Mouse (Mus musculus) megakaryocyte, embryonic 14.5 days (primary cell): ENCODE measurements around the gene 1300017J02Rik. TPM values are rescaled to one million over a fixed set of nuclear protein-coding genes. Genes with fewer than 3 reads are reported as not detected.

Experiments used
- H3K27me3 ChIP-seq: replicated peaks from 2 replicates; pipeline ENCODE3; 2012; ENCODE audit warnings: inconsistent platforms
- H3K36me3 ChIP-seq: replicated peaks from 2 replicates; pipeline ENCODE3; 2012; ENCODE audit warnings: low read length, inconsistent platforms, mixed read lengths
- H3K4me1 ChIP-seq: 2 replicates; pipeline ENCODE4 v1.6.1; 2012; ENCODE audit warnings: inconsistent platforms
- H3K4me3 ChIP-seq: replicated peaks from 2 replicates; pipeline ENCODE3; 2012; ENCODE audit warnings: moderate library complexity, mild to moderate bottlenecking, inconsistent platforms
- H3K9me3 ChIP-seq: 2 replicates; pipeline ENCODE4 v1.6.1; 2012; ENCODE audit warnings: inconsistent platforms
- FLI1 ChIP-seq: IDR thresholded peaks from 2 replicates; pipeline ENCODE4 v1.6.1; 2012; ENCODE audit warnings: low read length, inconsistent platforms, mixed read lengths
- GATA1 ChIP-seq: IDR thresholded peaks from 3 replicates; pipeline ENCODE4 v1.6.1; 2012; ENCODE audit warnings: mixed read lengths, low read length, inconsistent platforms, borderline replicate concordance
- polyA plus RNA-seq: library from polyadenylated mRNA; stranded (reverse); fragments of >175 nt; gene quantifications from 2 replicates; pipeline ENCODE4 v1.2.3, GENCODE M21; 2012; ENCODE audit warnings: low replicate concordance; ENCODE audit not compliant: insufficient read depth

Gene 1300017J02Rik
- polyA plus RNA-seq, 1 experiment: not detected

GRCm38 (mm10) chr9:103305332-103306041 lies 605 bp upstream of the 1300017J02Rik start:
- H3K4me1 ChIP-seq: peaks cover 18% of the 10 kb centered on the region
- peak overlapping the region; percentile 97 for H3K4me3 ChIP-seq
- no peak for TF ChIP-seq FLI1
- no peak for TF ChIP-seq GATA1
- peaks cover 2% of the 10 kb centered on the region for H3K27me3 ChIP-seq
- peaks cover 36% of the 10 kb centered on the region for H3K36me3 ChIP-seq
- no peaks in the 10 kb centered on the region for H3K9me3 ChIP-seq

DNA sequence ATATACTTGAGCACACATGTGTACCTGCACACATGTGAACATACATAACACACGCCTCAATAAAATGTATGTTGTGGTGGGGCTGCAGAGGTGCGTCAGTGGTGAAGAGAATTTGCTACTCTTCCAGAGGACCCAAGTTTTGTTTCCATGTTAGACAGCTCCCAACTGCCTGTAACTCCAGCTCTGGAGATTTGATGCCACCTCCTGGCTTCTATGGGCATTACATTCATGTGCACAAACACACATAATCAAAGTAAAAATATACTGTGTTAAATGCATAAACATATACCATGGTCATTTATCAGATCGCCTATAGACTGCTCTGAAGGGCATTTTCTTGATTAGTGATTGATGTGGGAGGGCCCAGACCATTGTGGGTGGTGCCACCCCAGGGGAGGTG lies 2.2 kb downstream of the 1300017J02Rik start:
- Histone ChIP-seq H3K4me1 (peaks cover 14% of the 10 kb centered on the region), H3K9me3 (no peaks in the 10 kb centered on the region), H3K27me3 (peaks cover 2% of the 10 kb centered on the region), H3K36me3 (peaks cover 8% of the 10 kb centered on the region), H3K4me3 (no peak overlapping the region)
- TF ChIP-seq GATA1 (no peak), FLI1 (no peak)

DNA sequence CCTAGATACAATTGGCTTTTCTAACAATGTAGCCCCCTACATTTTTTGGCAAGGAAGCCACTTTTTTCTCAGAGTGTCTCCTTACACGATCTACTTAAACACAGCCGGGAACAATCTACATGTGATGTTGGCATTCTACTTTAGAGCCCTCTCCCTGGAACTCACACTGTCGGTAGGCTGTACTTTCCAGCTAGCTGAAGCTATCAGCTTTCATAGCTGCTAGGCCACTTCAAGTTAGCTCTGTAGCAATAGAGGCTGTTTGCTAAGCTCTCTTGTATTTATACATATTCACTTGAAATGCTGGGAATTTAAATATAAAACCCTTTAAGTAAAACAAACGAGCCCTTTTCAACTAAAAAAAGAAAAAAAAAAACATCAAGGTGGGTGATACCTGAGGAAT lies 2.6 kb downstream of the 1300017J02Rik start:
- H3K36me3 ChIP-seq: peaks cover 3% of the 10 kb centered on the region
- no peaks in the 10 kb centered on the region for H3K9me3 ChIP-seq
- H3K27me3 ChIP-seq: peaks cover 2% of the 10 kb centered on the region
- peaks cover 10% of the 10 kb centered on the region for H3K4me1 ChIP-seq
- no peak overlapping the region for H3K4me3 ChIP-seq
- TF ChIP-seq GATA1 (no peak), FLI1 (no peak)

GRCm38 (mm10) chr9:103301086-103301485 lies 3.8 kb downstream of the 1300017J02Rik start:
- Histone ChIP-seq H3K9me3 (no peaks in the 10 kb centered on the region), H3K4me1 (no peaks in the 10 kb centered on the region; the same call in none of the 2 replicates), H3K36me3 (no peaks in the 10 kb centered on the region), H3K4me3 (no peak overlapping the region), H3K27me3 (peaks cover 2% of the 10 kb centered on the region)
- TF ChIP-seq FLI1: no peak
- no peak for TF ChIP-seq GATA1

- no peaks in the 10 kb centered on the region for H3K9me3 ChIP-seq
- H3K27me3 ChIP-seq: no peaks in the 10 kb centered on the region
- no peaks in the 10 kb centered on the region for H3K4me1 ChIP-seq
- no peaks in the 10 kb centered on the region for H3K36me3 ChIP-seq
- TF ChIP-seq GATA1: no peak
- TF ChIP-seq FLI1: no peak
- no peak overlapping the region for H3K4me3 ChIP-seq
These were observed 10.4 kb downstream of the 1300017J02Rik start for GRCm38 (mm10) chr9:103294507-103294906.

- TF ChIP-seq GATA1 (no peak), FLI1 (no peak)
- Histone ChIP-seq H3K9me3 (no peaks in the 10 kb centered on the region), H3K36me3 (no peaks in the 10 kb centered on the region), H3K4me1 (peaks cover 15% of the 10 kb centered on the region), H3K27me3 (peaks cover 1% of the 10 kb centered on the region), H3K4me3 (no peak overlapping the region)
These were observed 16.2 kb downstream of the 1300017J02Rik start for GRCm38 (mm10) chr9:103288489-103289180.

DNA sequence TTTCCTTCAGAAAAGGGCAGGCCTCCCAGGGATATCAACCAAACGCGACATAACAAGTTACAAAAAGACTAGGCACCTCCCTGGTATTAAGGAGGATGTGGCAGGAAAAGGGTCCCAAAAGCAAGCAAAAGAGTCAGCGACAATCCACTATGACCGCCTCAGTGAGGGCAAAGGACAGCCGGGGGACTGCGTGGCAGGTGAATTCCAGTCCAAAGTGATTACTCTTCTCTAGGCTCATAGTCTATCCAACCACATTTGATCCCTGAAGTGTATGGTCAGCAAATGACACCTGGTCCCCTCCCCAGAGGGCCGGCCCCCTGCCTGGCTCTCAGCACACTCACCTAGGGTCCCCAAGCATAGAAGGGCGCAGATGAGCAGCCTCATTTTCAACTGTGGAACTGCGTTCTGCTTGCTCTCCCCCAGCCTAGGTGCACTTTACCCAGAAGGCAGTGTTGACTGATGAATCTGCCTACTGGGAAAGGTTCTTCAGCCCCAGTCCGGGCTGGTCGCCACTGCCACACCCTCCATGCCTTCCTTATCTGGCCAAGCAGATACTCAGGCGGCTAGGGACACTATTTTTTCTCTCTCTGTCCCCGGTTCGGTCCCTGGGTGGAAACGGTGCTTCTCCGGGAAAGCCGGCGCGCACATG lies 16.9 kb downstream of the 1300017J02Rik start:
- Histone ChIP-seq H3K27me3 (peaks cover 1% of the 10 kb centered on the region), H3K36me3 (no peaks in the 10 kb centered on the region), H3K9me3 (no peaks in the 10 kb centered on the region), H3K4me3 (no peak overlapping the region), H3K4me1 (peaks cover 15% of the 10 kb centered on the region)
- TF ChIP-seq GATA1 (no peak), FLI1 (no peak)

DNA sequence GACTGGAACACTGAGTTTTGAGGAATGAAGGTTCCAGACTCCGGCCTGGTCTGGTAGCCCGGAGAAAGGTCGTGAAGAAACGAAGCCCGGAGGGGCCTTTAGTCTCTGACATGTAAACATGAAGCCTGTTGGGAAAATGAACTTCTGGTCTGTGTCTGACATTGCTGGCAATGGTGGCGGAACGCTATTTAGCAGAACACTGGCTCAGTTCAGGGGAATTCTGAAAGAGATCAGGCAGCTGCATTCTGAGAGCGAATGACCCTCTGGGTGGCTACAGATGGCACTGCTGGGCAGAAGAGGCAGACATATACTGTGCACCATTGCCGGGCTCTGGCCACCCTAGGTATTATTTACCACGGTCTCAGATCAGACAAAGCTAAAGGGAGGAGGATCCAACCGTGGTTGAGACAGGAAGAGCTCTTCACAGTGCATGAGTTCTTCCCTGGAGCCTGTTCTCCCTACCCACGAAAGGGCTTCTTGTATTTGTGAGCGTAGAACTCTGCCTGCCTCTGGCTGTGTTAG lies 17.9 kb downstream of the 1300017J02Rik start:
- H3K9me3 ChIP-seq: no peaks in the 10 kb centered on the region
- H3K27me3 ChIP-seq: peaks cover 1% of the 10 kb centered on the region
- no peak for TF ChIP-seq FLI1
- no peak for TF ChIP-seq GATA1
- peaks cover 15% of the 10 kb centered on the region for H3K4me1 ChIP-seq
- no peak overlapping the region for H3K4me3 ChIP-seq
- no peaks in the 10 kb centered on the region for H3K36me3 ChIP-seq

DNA sequence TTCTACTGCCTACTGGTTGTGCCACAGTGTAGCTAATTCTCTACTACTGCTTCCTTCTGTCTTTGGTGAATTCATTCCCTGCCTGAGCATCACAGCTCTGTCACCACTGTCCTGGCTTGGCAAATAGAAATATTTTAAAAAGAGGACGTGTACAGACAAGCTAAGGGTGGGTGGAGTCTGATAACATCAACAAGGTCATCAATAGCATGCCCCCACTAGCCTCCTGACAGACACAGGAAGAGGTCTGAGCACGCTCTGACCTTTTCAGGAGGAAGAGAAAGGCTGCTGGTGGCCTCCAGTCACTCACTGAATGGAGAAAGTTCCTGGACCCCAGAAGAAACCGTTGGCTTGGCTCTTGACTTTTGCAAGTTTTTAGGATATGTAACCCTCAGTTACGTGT lies 18.5 kb downstream of the 1300017J02Rik start:
- no peaks in the 10 kb centered on the region for H3K9me3 ChIP-seq
- no peak overlapping the region for H3K4me3 ChIP-seq
- no peaks in the 10 kb centered on the region for H3K36me3 ChIP-seq
- peaks cover 1% of the 10 kb centered on the region for H3K27me3 ChIP-seq
- peaks cover 15% of the 10 kb centered on the region for H3K4me1 ChIP-seq
- no peak for TF ChIP-seq GATA1
- TF ChIP-seq FLI1: no peak

DNA sequence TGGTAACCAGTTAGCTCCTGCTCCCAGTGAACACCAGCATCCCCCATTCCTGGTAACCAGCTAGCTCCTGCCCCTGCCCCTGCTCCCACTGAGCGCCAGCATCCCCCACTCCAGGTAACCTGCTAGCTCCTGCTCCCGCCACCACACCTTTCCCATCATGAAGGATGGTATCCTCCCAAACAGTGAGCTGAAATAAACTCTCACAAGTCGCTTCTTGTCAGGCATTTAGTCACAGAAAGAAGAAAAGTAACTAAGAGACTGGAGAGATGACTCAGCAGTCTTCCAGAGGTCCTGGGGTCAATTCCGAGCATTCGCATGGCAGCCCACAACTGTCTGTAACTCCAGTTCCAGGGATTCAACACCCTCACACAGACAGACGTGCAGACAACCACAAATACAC lies 28.0 kb downstream of the 1300017J02Rik start:
- Histone ChIP-seq H3K4me3 (no peak overlapping the region), H3K27me3 (peaks cover 23% of the 10 kb centered on the region), H3K9me3 (peaks cover 18% of the 10 kb centered on the region), H3K4me1 (no peaks in the 10 kb centered on the region), H3K36me3 (no peaks in the 10 kb centered on the region)
- TF ChIP-seq FLI1 (no peak), GATA1 (no peak)

- TF ChIP-seq GATA1: no peak
- no peak for TF ChIP-seq FLI1
- no peaks in the 10 kb centered on the region for H3K36me3 ChIP-seq
These were observed 29.2 kb downstream of the 1300017J02Rik start for GRCm38 (mm10) chr9:103275676-103276075.

More at GRCm38 (mm10) chr9:103275676-103276075, 29.2 kb downstream of the 1300017J02Rik start:
- Histone ChIP-seq H3K4me1 (no peaks in the 10 kb centered on the region), H3K9me3 (peaks cover 14% of the 10 kb centered on the region), H3K4me3 (no peak overlapping the region), H3K27me3 (peaks cover 27% of the 10 kb centered on the region)
